Mouse (Mus musculus): ENCODE data around the gene Ggnbp2. TPM values are rescaled to one million over a fixed set of nuclear protein-coding genes. Genes with fewer than 3 reads are reported as not detected.

The Ggnbp2 gene
- total RNA-seq (2021): 10 to 100 TPM; 90.8 to 91.0 TPM
- long read RNA-seq, experiment 1, transcript Ggnbp2-203 (14 exons, 3,034 nt): major isoform, 26 of 139 reads
- long read RNA-seq, experiment 1, transcript Ggnbp2-213 (14 exons, 2,950 nt): minor isoform, 9 of 139 reads
- long read RNA-seq, experiment 1, transcript Ggnbp2-206 (13 exons, 2,528 nt): minor isoform, 12 of 139 reads
- long read RNA-seq, experiment 1, transcript Ggnbp2-211 (14 exons, 3,056 nt): minor isoform, 16 of 139 reads
- long read RNA-seq, experiment 1, partial matches to known transcripts: 52 of 139 reads
- long read RNA-seq, experiment 1, other reads (novel, unspliced or antisense): 24 of 139 reads
- long read RNA-seq, experiment 2, transcript Ggnbp2-206 (13 exons, 2,528 nt): major isoform, 11 of 90 reads
- long read RNA-seq, experiment 2, transcript Ggnbp2-203 (14 exons, 3,034 nt): minor isoform, 9 of 90 reads
- long read RNA-seq, experiment 2, transcript Ggnbp2-213 (14 exons, 2,950 nt): minor isoform, 9 of 90 reads
- long read RNA-seq, experiment 2, transcript Ggnbp2-211 (14 exons, 3,056 nt): minor isoform, 8 of 90 reads
- long read RNA-seq, experiment 2, partial matches to known transcripts: 36 of 90 reads
- long read RNA-seq, experiment 2, other reads (novel, unspliced or antisense): 17 of 90 reads

GRCm38 (mm10) chr11:84870337-84871043 is at the start of gene Ggnbp2:
Gene Ggnbp2, minus strand, starts transcription at chr11:84870817.
- DNase-seq (ENCODE audit: low spot score in 2 of 2): peak; percentile 82 to 89

- DNase-seq (ENCODE audit: low spot score in 2 of 2): no peak
Observed at GRCm38 (mm10) chr11:84919951-84920350, 49.3 kb upstream of the Ggnbp2 start.

GRCm38 (mm10) chr11:84919276-84919675 is 48.7 kb upstream of the Ggnbp2 start:
- peak in 1 of 2 experiments; percentile 49 for DNase-seq (ENCODE audit: low spot score in 2 of 2)

GRCm38 (mm10) chr11:84918425-84918824 is 47.8 kb upstream of the Ggnbp2 start:
- DNase-seq (ENCODE audit: low spot score in 2 of 2): peak; percentile 86 to 90

GRCm38 (mm10) chr11:84916703-84917300 is 46.2 kb upstream of the Ggnbp2 start:
- no peak for DNase-seq (ENCODE audit: low spot score in 2 of 2)

- peak; percentile 86 for DNase-seq (ENCODE audit: low spot score in 2 of 2)
Observed at GRCm38 (mm10) chr11:84916053-84916702, 45.6 kb upstream of the Ggnbp2 start, which contains the start of gene Znhit3. Gene Znhit3, minus strand, starts transcription at chr11:84916366.

- DNase-seq (ENCODE audit: low spot score in 2 of 2): no peak
Observed at GRCm38 (mm10) chr11:84914673-84915072, 44.1 kb upstream of the Ggnbp2 start.

- no peak for DNase-seq (ENCODE audit: low spot score in 2 of 2)
Observed at GRCm38 (mm10) chr11:84910411-84910810, 39.8 kb upstream of the Ggnbp2 start.

GRCm38 (mm10) chr11:84908480-84908879 is 37.9 kb upstream of the Ggnbp2 start:
- peak in 1 of 2 experiments; percentile 34 for DNase-seq (ENCODE audit: low spot score in 2 of 2)

- no peak for DNase-seq (ENCODE audit: low spot score in 2 of 2)
Observed at GRCm38 (mm10) chr11:84907081-84907480, 36.5 kb upstream of the Ggnbp2 start.

GRCm38 (mm10) chr11:84904597-84905144 is 34.1 kb upstream of the Ggnbp2 start:
- DNase-seq (ENCODE audit: low spot score in 2 of 2): peak; percentile 47 to 67

GRCm38 (mm10) chr11:84893113-84893512 is 22.5 kb upstream of the Ggnbp2 start:
- DNase-seq (ENCODE audit: low spot score in 2 of 2): no peak

- peak in 1 of 2 experiments; percentile 35 for DNase-seq (ENCODE audit: low spot score in 2 of 2)
Observed at GRCm38 (mm10) chr11:84891705-84892104, 21.1 kb upstream of the Ggnbp2 start.

- DNase-seq (ENCODE audit: low spot score in 2 of 2): no peak
Observed at GRCm38 (mm10) chr11:84889492-84889891, 18.9 kb upstream of the Ggnbp2 start.

- no peak for DNase-seq (ENCODE audit: low spot score in 2 of 2)
Observed at GRCm38 (mm10) chr11:84888025-84888424, 17.4 kb upstream of the Ggnbp2 start.

GRCm38 (mm10) chr11:84886767-84887511 is 16.3 kb upstream of the Ggnbp2 start:
- no peak for DNase-seq (ENCODE audit: low spot score in 2 of 2)

- DNase-seq (ENCODE audit: low spot score in 2 of 2): peak in 1 of 2 experiments; percentile 42
Observed at GRCm38 (mm10) chr11:84886236-84886635, 15.6 kb upstream of the Ggnbp2 start.

- no peak for DNase-seq (ENCODE audit: low spot score in 2 of 2)
Observed at GRCm38 (mm10) chr11:84885238-84885637, 14.6 kb upstream of the Ggnbp2 start.

- no peak for DNase-seq (ENCODE audit: low spot score in 2 of 2)
Observed at GRCm38 (mm10) chr11:84882346-84882745, 11.7 kb upstream of the Ggnbp2 start.

- DNase-seq (ENCODE audit: low spot score in 2 of 2): no peak
Observed at GRCm38 (mm10) chr11:84880971-84881370, 10.4 kb upstream of the Ggnbp2 start.

Data from left cerebral cortex, adult 18-20 months (tissue).